Mouse (Mus musculus): ENCODE data around the gene Cers3. TPM values are rescaled to one million over a fixed set of nuclear protein-coding genes. Genes with fewer than 3 reads are reported as not detected.
A peak's percentile ranks its signal among the peaks of the same experiment; 100 is the strongest.

Gene Cers3
- total RNA-seq, 2 experiments from 2014 or later, result 0.21 to 0.48 TPM

GRCm38 (mm10) chr7:66830803-66831202 is 87.5 kb downstream of the Cers3 start:
- intact Hi-C loops (cut with DNase I), result no loop called here
- DNase-seq (ENCODE audit: low spot score in 2 of 2), result no peak

GRCm38 (mm10) chr7:66831295-66831694 is 88.0 kb downstream of the Cers3 start:
- intact Hi-C loops (cut with DNase I), result no loop called here
- DNase-seq (ENCODE audit: low spot score in 2 of 2), result peak in 1 of 2 experiments; percentile 19

- intact Hi-C loops (cut with DNase I), result loop anchor here (2.0 to 10.0 kb wide), 5 partner anchors 129 to 793 kb away; partner anchors contain the start of genes Asb7 and Lins1
- DNase-seq (ENCODE audit: low spot score in 2 of 2), result peak; percentile 94 to 99
Observed at GRCm38 (mm10) chr7:66839463-66840007, 96.2 kb downstream of the Cers3 start, which contains the start of gene Adamts17. Gene Adamts17 (plus strand): TSS chr7:66839735.

- intact Hi-C loops (cut with DNase I), result loop anchor here (5.0 to 10.0 kb wide), 3 partner anchors 225 to 792 kb away; no protein-coding TSS in a partner anchor
Observed at GRCm38 (mm10) chr7:66840008-66840719, 96.9 kb downstream of the Cers3 start.

GRCm38 (mm10) chr7:66841165-66841564 is 97.9 kb downstream of the Cers3 start:
- peak in 1 of 2 experiments; percentile 33 for DNase-seq (ENCODE audit: low spot score in 2 of 2)
- intact Hi-C loops (cut with DNase I), result loop anchor here (5.0 to 10.0 kb wide), 3 partner anchors 224 to 791 kb away; no protein-coding TSS in a partner anchor

More at GRCm38 (mm10) chr7:66840008-66840719, 96.9 kb downstream of the Cers3 start:
- peak; percentile 39 to 58 for DNase-seq (ENCODE audit: low spot score in 2 of 2)

GRCm38 (mm10) chr7:66842021-66842420 is 98.7 kb downstream of the Cers3 start:
- DNase-seq (ENCODE audit: low spot score in 2 of 2), result peak; percentile 86 to 96
- intact Hi-C loops (cut with DNase I), result loop anchor here (1.0 to 10.0 kb wide), 5 partner anchors 147 to 790 kb away; no protein-coding TSS in a partner anchor

- no peak for DNase-seq (ENCODE audit: low spot score in 2 of 2)
- intact Hi-C loops (cut with DNase I), result loop anchor here (2.0 to 10.0 kb wide), 4 partner anchors 221 to 788 kb away; no protein-coding TSS in a partner anchor
Observed at GRCm38 (mm10) chr7:66843846-66844245, 100.5 kb downstream of the Cers3 start.

- intact Hi-C loops (cut with DNase I), result loop anchor here (10.0 kb wide), 1 partner anchor 218 kb away; no protein-coding TSS in a partner anchor
- DNase-seq (ENCODE audit: low spot score in 2 of 2), result no peak
Observed at GRCm38 (mm10) chr7:66846582-66846981, 103.3 kb downstream of the Cers3 start.

- intact Hi-C loops (cut with DNase I), result loop anchor here (10.0 kb wide), 1 partner anchor 218 kb away; no protein-coding TSS in a partner anchor
- no peak for DNase-seq (ENCODE audit: low spot score in 2 of 2)
Observed at GRCm38 (mm10) chr7:66847299-66847698, 104.0 kb downstream of the Cers3 start.

GRCm38 (mm10) chr7:66849316-66849715 is 106.0 kb downstream of the Cers3 start:
- intact Hi-C loops (cut with DNase I), result loop anchor here (10.0 kb wide), 1 partner anchor 215 kb away; no protein-coding TSS in a partner anchor
- DNase-seq (ENCODE audit: low spot score in 2 of 2), result no peak

GRCm38 (mm10) chr7:66852164-66852563 is 108.9 kb downstream of the Cers3 start:
- no peak for DNase-seq (ENCODE audit: low spot score in 2 of 2)
- intact Hi-C loops (cut with DNase I), result no loop called here

GRCm38 (mm10) chr7:66857610-66858009 is 114.3 kb downstream of the Cers3 start:
- DNase-seq (ENCODE audit: low spot score in 2 of 2), result peak in 1 of 2 experiments; percentile 52
- intact Hi-C loops (cut with DNase I), result loop anchor here (5.0 kb wide), 1 partner anchor 130 kb away; no protein-coding TSS in a partner anchor

GRCm38 (mm10) chr7:66858247-66859075 is 115.2 kb downstream of the Cers3 start:
- DNase-seq (ENCODE audit: low spot score in 2 of 2), result no peak
- intact Hi-C loops (cut with DNase I), result loop anchor here (5.0 kb wide), 1 partner anchor 129 kb away; no protein-coding TSS in a partner anchor

- intact Hi-C loops (cut with DNase I), result loop anchor here (5.0 kb wide), 1 partner anchor 128 kb away; no protein-coding TSS in a partner anchor
- DNase-seq (ENCODE audit: low spot score in 2 of 2), result no peak
Observed at GRCm38 (mm10) chr7:66859220-66859619, 115.9 kb downstream of the Cers3 start.

GRCm38 (mm10) chr7:66866944-66867718 is 123.8 kb downstream of the Cers3 start:
- intact Hi-C loops (cut with DNase I), result loop anchor here (5.0 kb wide), 1 partner anchor 195 kb away; no protein-coding TSS in a partner anchor
- peak; percentile 48 to 88 for DNase-seq (ENCODE audit: low spot score in 2 of 2)

GRCm38 (mm10) chr7:66867719-66868501 is 124.6 kb downstream of the Cers3 start:
- peak; percentile 66 to 85 for DNase-seq (ENCODE audit: low spot score in 2 of 2)
- intact Hi-C loops (cut with DNase I), result loop anchor here (5.0 kb wide), 1 partner anchor 194 kb away; no protein-coding TSS in a partner anchor

GRCm38 (mm10) chr7:66871520-66871919 is 128.2 kb downstream of the Cers3 start:
- no peak for DNase-seq (ENCODE audit: low spot score in 2 of 2)
- intact Hi-C loops (cut with DNase I), result no loop called here
